Mouse (Mus musculus) heart, embryonic 14.5 days (tissue): Measurements from ENCODE around the gene Camk2g. TPM values are rescaled to one million over a fixed set of nuclear protein-coding genes. Genes with fewer than 3 reads are reported as not detected.

ENCODE experiments used
- ATAC-seq: fragments of 200-750 bp; cut with Nextera tagmentation; 2 replicates; pipeline ENCODE4 v1.8.0; 2017; ENCODE audit warnings: low read depth, moderate TSS enrichment; ENCODE audit not compliant: insufficient number of reproducible peaks, insufficient read depth, low FRiP score
- H3K27ac ChIP-seq, 2 experiments: fragments of 200-500 bp in 1 of 2; fragments of 300-500 bp in 1 of 2; sonication (generic) in 1 of 2; replicated peaks in 1 of 2; 2 replicates each; pipeline ENCODE4 v1.5.1; 2012 to 2014; ENCODE audit warnings: low read depth in 2 of 2, low read length in 2 of 2, control low read depth in 1 of 2, mild to moderate bottlenecking in 1 of 2, mixed read lengths in 1 of 2; ENCODE audit not compliant: control insufficient read depth in 1 of 2, insufficient read depth in 1 of 2
- H3K27me3 ChIP-seq: fragments of 300-500 bp; sonication (generic); 2 replicates; pipeline ENCODE4 v1.6.1; 2014; ENCODE audit warnings: mild to moderate bottlenecking, low read length, control low read depth; ENCODE audit not compliant: control insufficient read depth, insufficient read depth
- H3K36me3 ChIP-seq: fragments of 300-500 bp; sonication (generic); 2 replicates; pipeline ENCODE4 v1.6.1; 2014; ENCODE audit warnings: mild to moderate bottlenecking, control low read depth, low read length, mixed read lengths; ENCODE audit not compliant: control insufficient read depth, insufficient read depth
- H3K4me1 ChIP-seq, 2 experiments: fragments of 200-500 bp in 1 of 2; fragments of 300-500 bp in 1 of 2; sonication (generic) in 1 of 2; 2 replicates each; pipeline ENCODE4 v1.6.1; 2012 to 2014; ENCODE audit warnings: low read length in 2 of 2, control low read depth in 1 of 2, mixed read lengths in 1 of 2; ENCODE audit not compliant: control insufficient read depth in 2 of 2, insufficient read depth in 2 of 2
- H3K4me2 ChIP-seq: fragments of 300-500 bp; sonication (generic); 2 replicates; pipeline ENCODE4 v1.6.1; 2014; ENCODE audit warnings: mild to moderate bottlenecking, low read length
- H3K4me3 ChIP-seq, 2 experiments: fragments of 200-500 bp in 1 of 2; fragments of 300-500 bp in 1 of 2; sonication (generic) in 1 of 2; 2 replicates each; pipeline ENCODE4 v1.5.1; 2012 to 2014; ENCODE audit warnings: low read length in 2 of 2, mild to moderate bottlenecking in 2 of 2, control low read depth in 1 of 2, low read depth in 1 of 2, moderate library complexity in 1 of 2; ENCODE audit not compliant: control insufficient read depth in 1 of 2, insufficient read depth in 1 of 2
- H3K9ac ChIP-seq: fragments of 300-500 bp; sonication (generic); 2 replicates; pipeline ENCODE4 v1.6.1; 2014; ENCODE audit warnings: mild to moderate bottlenecking, low read length
- H3K9me3 ChIP-seq: fragments of 300-500 bp; sonication (generic); 2 replicates; pipeline ENCODE4 v1.6.1; 2016; ENCODE audit warnings: low read length, control low read depth; ENCODE audit not compliant: control insufficient read depth
- WGBS: fragments of 180-500 bp; shearing (Covaris S2); extraction: QIAGEN DNeasy Blood & Tissue Kit; methylation state at CpG from one replicate; pipeline ENCODE4 v1.1.7; 2014; 5-methylcytosine and 5-hydroxymethylcytosine counted together
- polyA plus RNA-seq: library from polyadenylated mRNA; unstranded; fragments of >200 nt; fragmentation: Nextera tagmentation; extraction: Ambion mirVana; gene quantifications from 2 replicates; pipeline ENCODE4 v1.2.1, GENCODE M21; 2014

The Camk2g gene
- polyA plus RNA-seq, 1 experiment from 2014 or later: 64.0 TPM

DNA sequence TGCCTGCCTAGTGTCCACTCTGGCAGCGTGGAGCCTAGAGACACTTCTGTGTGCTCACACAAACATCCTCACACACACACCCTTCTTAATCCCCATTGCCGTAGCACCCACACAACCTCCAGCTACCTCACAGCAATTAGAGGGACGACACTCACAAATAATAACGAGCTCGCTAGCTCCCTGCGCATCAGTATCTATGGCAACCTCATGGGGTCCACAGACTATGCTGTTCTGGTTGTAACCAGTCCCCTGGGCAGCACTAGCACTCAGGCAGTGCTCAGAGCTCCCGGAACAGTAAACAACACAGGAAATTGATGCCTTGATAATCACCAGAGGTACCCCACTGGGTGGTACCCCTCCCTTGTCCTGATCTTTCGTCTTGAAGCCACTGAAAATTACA lies 2.8 kb upstream of the Camk2g start:
- H3K9me3 ChIP-seq: no peaks in the 10 kb centered on the region
- peaks cover 10% of the 10 kb centered on the region for H3K36me3 ChIP-seq
- 75% methylated on average over 8 of the region's 8 CpGs for WGBS
- ATAC-seq: no peak
- no peaks in the 10 kb centered on the region for H3K27me3 ChIP-seq
- H3K9ac ChIP-seq: no peak overlapping the region
- H3K4me1 ChIP-seq: peaks cover 7 to 30% of the 10 kb centered on the region in 2 experiments
- no peak overlapping the region for H3K4me2 ChIP-seq
- H3K27ac ChIP-seq: no peak overlapping the region
- H3K4me3 ChIP-seq: no peak overlapping the region

- peaks cover 14% of the 10 kb centered on the region for H3K36me3 ChIP-seq
- 72% methylated on average over 8 of the region's 8 CpGs for WGBS
- no peak overlapping the region for H3K9ac ChIP-seq
- H3K4me1 ChIP-seq: peaks cover 7 to 33% of the 10 kb centered on the region in 2 experiments
- no peaks in the 10 kb centered on the region for H3K27me3 ChIP-seq
- H3K4me2 ChIP-seq: no peak overlapping the region
- H3K27ac ChIP-seq: no peak overlapping the region
- ATAC-seq: no peak
- no peak overlapping the region for H3K4me3 ChIP-seq
- H3K9me3 ChIP-seq: no peaks in the 10 kb centered on the region
Observed at GRCm38 (mm10) chr14:20796170-20796569, 2.3 kb upstream of the Camk2g start.

DNA sequence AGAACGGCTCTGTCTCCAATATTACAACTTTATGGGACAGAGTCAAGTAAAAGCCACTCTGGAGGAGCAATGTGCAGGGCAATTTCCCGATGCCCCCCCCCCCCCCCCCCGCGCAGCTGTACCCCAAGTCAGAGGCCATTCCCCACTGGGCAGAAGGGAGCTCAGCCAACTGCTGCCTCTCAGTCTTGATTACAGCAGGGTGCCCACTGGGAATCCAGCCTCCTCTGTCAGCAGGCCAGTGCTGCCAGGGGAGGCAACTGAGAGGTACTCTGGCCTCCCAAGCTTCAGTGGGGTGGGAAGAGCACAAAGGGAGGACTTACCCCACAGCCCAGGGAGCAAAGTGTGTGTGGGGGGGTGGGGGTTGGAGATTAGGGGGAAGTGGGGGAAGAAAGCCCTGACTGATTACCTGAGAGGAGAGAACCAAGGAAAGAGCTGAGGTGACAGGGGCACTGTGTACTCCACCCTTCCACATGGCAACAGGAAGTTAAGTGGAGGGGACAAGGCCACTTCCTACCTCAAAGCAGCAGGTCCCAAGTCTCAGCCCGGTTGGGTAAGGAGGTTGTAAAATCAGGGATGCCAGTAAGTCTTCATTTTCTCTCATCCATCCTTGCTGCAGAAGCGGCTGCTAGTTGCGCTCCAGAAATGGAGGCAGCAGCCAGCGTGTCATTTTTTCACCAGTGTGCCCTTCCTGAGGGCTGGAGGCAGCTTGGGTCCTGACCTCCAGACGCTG lies 1.7 kb upstream of the Camk2g start:
- Histone ChIP-seq H3K9me3 (no peaks in the 10 kb centered on the region), H3K36me3 (peaks cover 20% of the 10 kb centered on the region), H3K27ac (peak overlapping the region in 1 of 2 experiments; percentile 90; a peak in 2 of 4 replicates), H3K4me1 (peaks cover 7 to 33% of the 10 kb centered on the region in 2 experiments), H3K9ac (peak overlapping the region; percentile 89), H3K4me3 (peak overlapping the region in 1 of 2 experiments; percentile 93; a peak in 2 of 4 replicates), H3K4me2 (peak overlapping the region; percentile 90), H3K27me3 (no peaks in the 10 kb centered on the region)
- WGBS: 57% methylated on average over 7 of the region's 9 CpGs
- ATAC-seq: no peak

GRCm38 (mm10) chr14:20794589-20794988 lies 701 bp upstream of the Camk2g start:
- Histone ChIP-seq H3K9me3 (no peaks in the 10 kb centered on the region), H3K27me3 (no peaks in the 10 kb centered on the region), H3K4me1 (peaks cover 7 to 36% of the 10 kb centered on the region in 2 experiments), H3K4me3 (peak overlapping the region; percentile 83 to 93), H3K4me2 (peak overlapping the region; percentile 90), H3K9ac (peak overlapping the region; percentile 89), H3K27ac (peak overlapping the region; percentile 85 to 90), H3K36me3 (peaks cover 30% of the 10 kb centered on the region)
- ATAC-seq: no peak
- WGBS: 7% methylated on average over 9 of the region's 9 CpGs

DNA sequence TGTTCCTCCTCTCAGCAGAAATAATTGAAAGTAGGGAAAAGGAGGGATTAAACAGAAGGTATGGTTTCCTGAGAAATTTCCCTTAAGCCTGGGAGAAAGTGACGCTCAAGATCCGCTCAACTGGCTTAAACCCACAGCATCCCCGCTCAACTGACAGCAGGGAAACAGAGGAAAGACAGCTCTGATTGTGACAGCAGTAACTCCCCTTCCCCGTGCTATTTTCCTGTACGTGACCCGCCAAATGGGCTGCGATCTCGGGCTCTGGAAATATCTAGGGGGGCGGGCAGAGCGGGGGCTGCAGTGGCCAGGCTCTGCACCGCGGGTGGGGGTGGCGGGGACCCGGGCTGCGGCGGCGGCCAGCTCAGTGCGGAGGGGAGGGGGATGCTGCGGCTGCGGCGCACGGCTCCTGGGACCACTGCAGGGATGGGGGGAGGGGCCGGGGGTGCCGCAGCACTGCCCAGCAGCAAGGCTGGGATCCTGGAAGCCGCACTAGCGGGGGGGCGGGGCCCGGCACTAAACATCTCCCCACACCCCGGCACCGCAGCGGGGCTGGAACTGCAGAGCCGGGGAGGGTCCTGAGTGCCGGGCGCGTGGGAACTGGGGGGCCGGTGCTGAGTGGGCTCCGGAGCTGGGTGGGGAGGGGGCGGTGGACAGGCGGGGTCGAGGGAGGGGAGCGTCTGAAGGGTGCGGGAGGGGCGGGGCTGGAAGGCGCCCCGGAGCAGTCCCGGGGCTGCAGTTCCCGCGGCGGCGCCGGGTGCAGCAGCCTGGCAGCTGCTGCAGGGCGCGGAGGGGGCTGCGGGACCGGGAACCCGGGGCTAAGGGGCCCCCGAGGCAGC lies 748 bp downstream of the Camk2g start:
- H3K27ac ChIP-seq: peak overlapping the region in 1 of 2 experiments; percentile 90; a peak in 3 of 4 replicates
- H3K9ac ChIP-seq: peak overlapping the region; percentile 89
- peaks cover 7 to 32% of the 10 kb centered on the region in 2 experiments for H3K4me1 ChIP-seq
- H3K9me3 ChIP-seq: no peaks in the 10 kb centered on the region
- no peaks in the 10 kb centered on the region for H3K27me3 ChIP-seq
- H3K4me2 ChIP-seq: peak overlapping the region; percentile 90
- peaks cover 45% of the 10 kb centered on the region for H3K36me3 ChIP-seq
- peak overlapping the region; percentile 93 to 96 for H3K4me3 ChIP-seq
- peak; percentile 54 for ATAC-seq
- WGBS: 1% methylated on average over 38 of the region's 57 CpGs

- peaks cover 52% of the 10 kb centered on the region for H3K36me3 ChIP-seq
- no peaks in the 10 kb centered on the region for H3K27me3 ChIP-seq
- WGBS: 61% methylated on average over 8 of the region's 8 CpGs
- H3K9me3 ChIP-seq: no peaks in the 10 kb centered on the region
- ATAC-seq: no peak
- peak overlapping the region; percentile 89 for H3K9ac ChIP-seq
- H3K27ac ChIP-seq: peak overlapping the region in 1 of 2 experiments; percentile 90; a peak in 1 of 4 replicates
- peaks cover 8 to 38% of the 10 kb centered on the region in 2 experiments for H3K4me1 ChIP-seq
- peak overlapping the region; percentile 93 to 96 for H3K4me3 ChIP-seq
- H3K4me2 ChIP-seq: peak overlapping the region; percentile 90
Observed at GRCm38 (mm10) chr14:20792243-20792921, 1.5 kb downstream of the Camk2g start.
